Mouse (Mus musculus) erythroblast, embryonic 14.5 days (primary cell): Measurements from ENCODE around the gene Scn1a. TPM values are rescaled to one million over a fixed set of nuclear protein-coding genes. Genes with fewer than 3 reads are reported as not detected.

ENCODE experiments used
- H3K27me3 ChIP-seq: 2 replicates; pipeline ENCODE4 v1.6.1; 2012; ENCODE audit warnings: inconsistent platforms; ENCODE audit not compliant: control insufficient read depth
- H3K36me3 ChIP-seq: 2 replicates; pipeline ENCODE4 v1.6.1; 2012; ENCODE audit warnings: mild to moderate bottlenecking, inconsistent platforms; ENCODE audit not compliant: control insufficient read depth
- H3K4me1 ChIP-seq: 2 replicates; pipeline ENCODE4 v1.6.1; 2012; ENCODE audit warnings: inconsistent platforms; ENCODE audit not compliant: control insufficient read depth
- H3K4me3 ChIP-seq: replicated peaks from 2 replicates; pipeline ENCODE3; 2012; ENCODE audit warnings: moderate library complexity, mild to moderate bottlenecking, inconsistent platforms
- H3K9me3 ChIP-seq: 2 replicates; pipeline ENCODE4 v1.6.1; 2012; ENCODE audit warnings: low read length, inconsistent platforms, mixed read lengths; ENCODE audit not compliant: control insufficient read depth
- GATA1 ChIP-seq: IDR thresholded peaks from 2 replicates; pipeline ENCODE4 v1.6.1; 2012; ENCODE audit warnings: low read length, inconsistent platforms, mixed read lengths
- TAL1 ChIP-seq: IDR thresholded peaks from 3 replicates; pipeline ENCODE4 v1.6.1; 2012; ENCODE audit warnings: low read length, inconsistent platforms, mixed read lengths
- polyA plus RNA-seq: library from polyadenylated mRNA; stranded (reverse); fragments of >175 nt; gene quantifications from 2 replicates; pipeline ENCODE4 v1.2.3, GENCODE M21; 2012

Scn1a gene
- polyA plus RNA-seq, 1 experiment = not detected

DNA sequence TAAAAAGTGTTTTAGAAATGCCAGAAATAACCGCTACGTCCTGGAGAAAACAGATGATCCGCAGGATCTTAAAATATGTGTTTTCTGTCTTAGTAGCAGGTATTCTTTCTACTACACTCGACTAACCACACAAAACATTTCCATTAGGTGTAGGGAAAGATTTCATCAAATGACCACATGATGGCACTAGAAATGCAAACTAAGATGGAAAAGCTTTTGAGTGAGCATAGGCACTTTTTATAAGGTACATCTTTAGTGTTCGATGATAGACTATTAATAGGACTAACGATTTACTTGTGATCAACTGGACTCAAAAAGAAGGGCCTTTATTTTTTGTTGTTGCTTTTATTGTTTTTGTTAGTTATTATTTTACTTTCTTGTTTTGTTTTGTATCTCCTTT, 104.2 kb downstream of the Scn1a start:
- no peak for TF ChIP-seq TAL1
- TF ChIP-seq GATA1 = no peak
- Histone ChIP-seq H3K4me1 (no peaks in the 10 kb centered on the region), H3K9me3 (no peaks in the 10 kb centered on the region), H3K4me3 (no peak overlapping the region), H3K36me3 (no peaks in the 10 kb centered on the region), H3K27me3 (no peaks in the 10 kb centered on the region)

DNA sequence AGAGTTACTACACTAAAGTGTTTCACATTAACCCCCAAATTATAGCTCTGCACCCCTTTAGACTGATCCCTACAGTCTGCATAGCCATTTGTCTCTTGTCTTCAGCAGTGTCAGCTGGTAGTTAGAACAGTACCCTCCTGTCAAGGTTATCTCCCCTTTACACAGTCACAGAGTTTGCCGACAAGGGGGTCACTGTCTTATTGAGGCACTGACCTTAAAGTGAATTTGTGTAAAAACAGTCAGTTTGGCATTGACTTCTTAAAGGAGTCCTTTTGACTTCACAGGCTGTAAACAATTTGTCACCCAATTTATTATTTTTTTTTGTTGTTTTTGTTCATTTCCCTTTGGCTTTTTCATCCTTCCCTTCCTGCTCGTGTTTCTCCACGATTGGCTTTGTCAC, 168.1 kb downstream of the Scn1a start:
- Histone ChIP-seq H3K4me1 (no peaks in the 10 kb centered on the region), H3K9me3 (peaks cover 2% of the 10 kb centered on the region; the same call in 1 of the 2 replicates), H3K36me3 (no peaks in the 10 kb centered on the region), H3K27me3 (no peaks in the 10 kb centered on the region), H3K4me3 (no peak overlapping the region)
- no peak for TF ChIP-seq GATA1
- no peak for TF ChIP-seq TAL1

DNA sequence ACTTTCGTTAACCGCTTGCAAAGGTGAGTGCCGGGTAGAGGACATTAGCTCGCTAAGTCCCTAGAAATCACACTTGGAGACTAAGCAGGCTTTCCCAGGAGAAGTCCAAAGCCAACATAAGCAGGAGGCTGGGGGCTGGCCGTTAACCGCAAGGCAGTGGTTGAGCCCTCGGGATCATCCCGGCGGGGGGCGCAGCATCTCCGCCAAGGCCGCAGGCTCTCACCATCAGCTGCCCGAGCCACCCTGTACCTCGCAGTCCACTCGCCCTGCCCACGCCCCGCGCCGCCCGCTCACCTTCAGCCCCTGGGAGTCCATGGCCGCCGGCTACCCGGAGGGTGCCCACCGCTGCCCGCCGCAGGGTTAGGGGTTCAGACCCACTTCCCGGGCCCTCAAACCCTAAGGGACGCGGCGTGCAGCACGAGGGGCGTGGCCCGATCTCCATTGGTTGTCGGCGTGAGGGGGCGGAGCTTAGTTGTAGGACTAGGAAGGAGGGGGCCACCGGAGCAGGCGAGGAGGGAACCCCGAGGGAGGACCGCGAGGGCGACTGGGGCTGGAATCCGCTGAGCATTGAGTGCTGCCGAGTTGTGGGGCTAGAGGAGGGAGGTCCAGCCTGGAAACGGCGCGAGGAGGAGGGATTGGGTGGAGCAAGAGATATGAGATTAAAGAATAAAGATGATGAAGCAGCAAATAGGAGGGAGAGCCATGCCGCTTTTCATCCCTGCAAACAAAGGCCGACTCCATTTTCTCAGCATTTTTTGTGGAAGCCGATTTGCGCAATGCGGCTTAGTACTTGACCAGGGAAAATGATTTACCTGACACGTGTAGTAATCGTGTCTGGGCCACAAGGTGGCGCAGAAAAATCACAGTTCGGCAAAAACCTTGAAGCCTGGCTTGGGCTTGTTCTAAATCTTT, 184.2 kb downstream of the Scn1a start, which contains the start of gene Ttc21b:
Ttc21b (minus strand) TSS at position 398 of the 912 bp plus-strand sequence.
- TF ChIP-seq GATA1 (no peak), TAL1 (no peak)
- peaks cover 2% of the 10 kb centered on the region; the same call in 1 of the 2 replicates for H3K27me3 ChIP-seq
- H3K4me1 ChIP-seq = peaks cover 10% of the 10 kb centered on the region
- H3K36me3 ChIP-seq = no peaks in the 10 kb centered on the region
- peak within 1 kb of the TSS; percentile 64 for H3K4me3 ChIP-seq
- no peaks in the 10 kb centered on the region for H3K9me3 ChIP-seq

DNA sequence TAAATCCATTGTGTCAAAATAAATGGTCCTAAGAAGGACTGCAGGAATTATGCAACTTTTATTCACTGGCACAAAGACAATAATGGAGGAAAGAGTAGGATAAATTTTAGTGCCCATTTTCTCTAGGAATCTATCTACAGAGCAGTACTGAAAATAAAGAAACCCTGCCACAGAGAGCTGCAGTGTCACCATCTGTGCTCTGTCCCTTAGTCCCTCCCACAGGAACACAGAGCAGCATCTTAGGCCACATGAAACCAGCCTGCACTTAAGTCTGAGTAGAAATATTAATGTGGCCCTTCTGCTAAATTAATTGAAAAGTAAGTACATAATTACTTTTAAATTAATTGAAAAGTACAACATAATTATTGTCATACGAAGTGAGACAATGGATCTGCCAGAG, 196.6 kb downstream of the Scn1a start:
- TF ChIP-seq TAL1 (no peak), GATA1 (no peak)
- no peak overlapping the region for H3K4me3 ChIP-seq
- no peaks in the 10 kb centered on the region for H3K27me3 ChIP-seq
- no peaks in the 10 kb centered on the region for H3K4me1 ChIP-seq
- no peaks in the 10 kb centered on the region for H3K9me3 ChIP-seq
- no peaks in the 10 kb centered on the region for H3K36me3 ChIP-seq

DNA sequence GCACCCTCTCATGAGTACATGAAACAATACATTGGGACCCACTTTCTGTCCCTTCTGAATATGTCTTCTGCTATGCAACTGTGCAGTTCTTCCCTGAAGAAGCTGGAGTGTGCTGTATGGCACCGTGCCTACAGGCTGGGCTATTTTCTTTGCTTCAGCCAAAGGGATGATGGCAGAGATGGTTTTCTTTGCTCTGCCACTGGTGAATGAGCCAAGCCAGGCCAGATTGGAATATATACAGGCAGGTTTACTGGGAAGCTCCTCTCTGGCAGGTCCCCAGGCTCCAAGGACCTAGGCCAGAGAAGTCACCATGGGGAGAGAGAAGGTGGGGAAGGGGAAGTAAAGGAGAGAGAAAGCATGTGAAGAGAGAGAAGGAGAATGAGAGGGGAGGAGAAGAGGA, 200.3 kb downstream of the Scn1a start:
- H3K4me1 ChIP-seq = no peaks in the 10 kb centered on the region
- no peaks in the 10 kb centered on the region for H3K36me3 ChIP-seq
- no peaks in the 10 kb centered on the region for H3K9me3 ChIP-seq
- no peak for TF ChIP-seq GATA1
- TF ChIP-seq TAL1 = no peak
- H3K27me3 ChIP-seq = no peaks in the 10 kb centered on the region
- no peak overlapping the region for H3K4me3 ChIP-seq

DNA sequence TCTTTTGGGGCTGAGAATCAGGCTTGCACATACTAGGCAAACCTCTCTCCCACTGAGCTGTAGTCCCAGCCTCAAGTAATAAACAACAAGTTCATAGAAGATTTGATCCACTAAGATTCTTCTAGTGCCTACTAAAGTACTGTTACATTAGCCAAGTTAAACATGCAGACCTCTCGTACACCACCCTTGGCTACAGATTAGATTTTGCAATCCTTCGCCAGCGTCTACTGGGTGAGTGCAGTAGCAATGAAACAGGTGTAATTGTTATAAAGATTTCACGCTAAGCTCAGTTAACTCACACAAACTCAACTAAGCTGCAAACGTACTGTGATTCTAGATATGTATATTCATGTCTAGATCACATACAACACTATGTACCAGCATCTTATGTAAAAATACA, 201.8 kb downstream of the Scn1a start:
- Histone ChIP-seq H3K27me3 (no peaks in the 10 kb centered on the region), H3K4me1 (no peaks in the 10 kb centered on the region), H3K9me3 (no peaks in the 10 kb centered on the region), H3K4me3 (no peak overlapping the region), H3K36me3 (no peaks in the 10 kb centered on the region)
- TF ChIP-seq TAL1 (no peak), GATA1 (no peak)

DNA sequence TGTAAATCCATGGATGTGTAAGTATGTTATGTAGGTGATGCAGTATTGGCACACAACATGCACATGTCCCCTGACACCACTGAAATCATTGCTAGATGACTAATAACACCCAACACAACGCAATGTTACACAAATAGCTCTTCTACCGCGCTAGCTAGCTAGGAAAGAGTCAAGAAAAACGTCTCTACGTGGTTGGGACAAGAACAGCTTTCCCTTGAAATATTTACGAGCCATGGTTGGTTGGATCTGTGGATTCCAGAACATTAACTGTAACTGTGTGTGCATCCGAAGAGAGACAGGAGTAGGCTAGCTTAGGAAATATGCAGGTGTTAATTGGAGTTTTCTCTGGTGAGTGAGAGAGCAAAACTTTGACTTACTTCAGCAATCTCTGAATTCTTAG, 219.7 kb downstream of the Scn1a start:
- no peaks in the 10 kb centered on the region for H3K36me3 ChIP-seq
- H3K27me3 ChIP-seq = no peaks in the 10 kb centered on the region
- TF ChIP-seq TAL1 (no peak), GATA1 (no peak)
- no peaks in the 10 kb centered on the region for H3K9me3 ChIP-seq
- no peak overlapping the region for H3K4me3 ChIP-seq
- H3K4me1 ChIP-seq = no peaks in the 10 kb centered on the region

Other genes with a start within 250 kb of the Scn1a start
- 0.02 TPM in 1 of 2 replicates, not detected in the other for gene Ttc21b, start 184.2 kb downstream of the Scn1a start, polyA plus RNA-seq
- gene Scn9a, start 194.1 kb upstream of the Scn1a start, polyA plus RNA-seq = 0.01 TPM in 1 of 2 replicates, not detected in the other